Mouse (Mus musculus): ENCODE measurements around the gene Bahcc1. TPM values are rescaled to one million over a fixed set of nuclear protein-coding genes. Genes with fewer than 3 reads are reported as not detected.
A peak's percentile ranks its signal among the peaks of the same experiment; 100 is the strongest.

Gene Bahcc1
- polyA plus RNA-seq, 1 experiment from 2014 or later, result 1.3 TPM

DNA sequence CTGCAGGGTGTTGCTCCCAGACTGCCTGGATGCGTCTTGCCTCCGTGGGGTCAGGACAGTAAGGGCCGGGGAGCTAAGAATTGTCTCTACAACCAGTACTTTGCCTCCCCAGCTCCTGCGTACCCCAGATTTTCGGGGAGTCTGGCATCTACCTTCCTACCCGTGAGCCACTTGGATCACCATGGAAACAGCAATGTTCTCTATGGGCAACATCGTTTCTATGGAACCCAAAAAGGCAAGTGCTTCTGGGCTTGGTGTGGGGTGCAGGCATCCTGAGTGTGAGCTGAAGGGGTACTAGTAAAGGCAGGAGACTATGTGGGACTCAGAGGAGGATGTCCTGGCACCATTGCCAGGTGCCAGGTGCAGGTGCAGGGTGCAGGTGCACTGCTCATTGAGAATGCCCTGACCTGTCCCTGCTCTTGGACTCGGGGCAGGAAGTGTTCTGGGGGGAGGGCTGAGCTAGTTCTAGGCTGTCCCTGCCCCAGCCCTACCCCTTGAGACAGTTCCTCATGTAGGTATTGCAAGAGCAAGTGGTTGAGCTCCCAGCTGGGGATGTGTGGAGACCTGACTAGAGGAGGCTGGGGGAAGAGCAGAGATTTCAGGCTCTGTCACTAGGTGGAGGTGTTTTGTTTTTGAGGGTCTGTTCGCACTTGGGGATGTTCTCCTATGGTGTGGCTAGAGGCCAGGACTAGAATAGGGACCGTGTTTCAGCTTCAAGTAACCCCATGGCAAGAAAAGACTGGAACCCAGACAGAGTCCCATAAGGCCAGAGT is 35.6 kb downstream of the Bahcc1 start:
- no peak overlapping the region for H3K4me2 ChIP-seq
- H3K27ac ChIP-seq, result no peak overlapping the region
- H3K4me1 ChIP-seq (replicated peaks), result peaks cover 32% of the 10 kb centered on the region
- DNase-seq (no peak), ATAC-seq (ENCODE audit: low read depth) (no peak)
- peaks cover 22% of the 10 kb centered on the region for H3K36me3 ChIP-seq
- H3K27me3 ChIP-seq, result no peaks in the 10 kb centered on the region
- no peak overlapping the region for H3K4me3 ChIP-seq (replicated peaks)
- H3K9me3 ChIP-seq (replicated peaks), result no peaks in the 10 kb centered on the region
- H3K9ac ChIP-seq, result no peak overlapping the region
- WGBS (ENCODE audit: insufficient replicate concordance), result 71% methylated on average over 10 of the region's 10 CpGs

- Histone ChIP-seq H3K9me3 (replicated peaks) (no peaks in the 10 kb centered on the region), H3K27me3 (no peaks in the 10 kb centered on the region), H3K9ac (peak overlapping the region; percentile 17; the same call in 1 of the 2 replicates), H3K4me3 (replicated peaks) (no peak overlapping the region), H3K4me2 (no peak overlapping the region), H3K36me3 (peaks cover 28% of the 10 kb centered on the region), H3K27ac (peak overlapping the region; percentile 36; the same call in 1 of the 2 replicates), H3K4me1 (replicated peaks) (peaks cover 33% of the 10 kb centered on the region)
- WGBS (ENCODE audit: insufficient replicate concordance), result 70% methylated on average over 3 of the region's 3 CpGs
- DNase-seq (no peak), ATAC-seq (ENCODE audit: low read depth) (no peak)
These were observed 36.3 kb downstream of the Bahcc1 start for GRCm38 (mm10) chr11:120269007-120269406.

DNA sequence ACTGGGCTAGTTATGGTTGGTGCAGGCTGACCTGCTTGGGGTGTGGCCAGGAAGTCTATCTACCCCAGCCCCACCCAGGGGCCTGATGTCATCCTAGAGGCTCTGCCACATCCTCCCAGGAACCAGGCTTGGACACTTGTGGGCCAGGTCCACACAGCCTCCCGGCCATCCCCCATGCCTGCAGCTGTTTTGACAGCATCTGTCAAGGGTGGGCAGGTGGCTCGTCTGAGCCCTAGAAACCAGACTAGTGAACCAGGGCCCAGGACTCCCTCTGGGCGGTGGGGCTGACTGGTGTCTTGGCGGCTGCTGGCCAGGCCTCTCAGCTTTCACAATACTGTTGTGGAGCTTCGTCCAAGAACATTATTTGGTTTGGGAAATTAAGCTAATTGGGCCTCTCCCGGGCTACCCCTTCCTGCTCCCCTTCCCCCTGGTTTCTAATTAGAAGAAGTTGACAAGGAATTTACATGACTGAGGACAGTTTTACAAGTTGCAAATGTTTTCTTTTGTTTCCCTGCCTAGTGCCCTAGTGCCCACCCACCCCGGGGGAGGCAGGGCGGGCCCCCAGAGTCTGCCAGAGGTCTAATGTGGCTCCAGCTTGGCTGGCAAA is 36.9 kb downstream of the Bahcc1 start:
- WGBS (ENCODE audit: insufficient replicate concordance), result 56% methylated on average over 8 of the region's 8 CpGs
- ATAC-seq (ENCODE audit: low read depth), result peak; percentile 69
- peak; percentile 32 for DNase-seq
- Histone ChIP-seq H3K9ac (peak overlapping the region; percentile 17; the same call in 1 of the 2 replicates), H3K4me1 (replicated peaks) (peaks cover 32% of the 10 kb centered on the region), H3K9me3 (replicated peaks) (no peaks in the 10 kb centered on the region), H3K27me3 (no peaks in the 10 kb centered on the region), H3K4me2 (no peak overlapping the region), H3K27ac (peak overlapping the region; percentile 36; the same call in 1 of the 2 replicates), H3K36me3 (peaks cover 34% of the 10 kb centered on the region), H3K4me3 (replicated peaks) (no peak overlapping the region)

DNA sequence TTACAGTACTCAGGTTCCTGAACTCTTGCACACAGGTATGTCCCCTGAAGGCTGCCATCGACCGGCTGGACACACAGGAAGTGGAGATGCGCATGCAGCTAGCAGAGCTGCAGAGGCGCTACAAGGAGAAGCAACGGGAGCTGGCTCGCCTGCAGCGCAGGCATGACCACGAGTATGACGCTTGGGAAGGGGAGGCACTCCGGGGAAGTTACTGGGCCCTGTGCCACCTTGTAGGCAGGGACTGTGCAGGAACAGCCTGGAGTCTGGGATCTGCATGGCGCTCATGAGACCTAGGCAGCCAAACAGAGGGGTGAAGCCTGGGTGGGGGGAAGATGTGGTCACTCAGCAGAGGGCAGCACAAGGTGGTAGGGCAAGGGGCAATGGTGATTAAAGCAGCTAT is 46.6 kb downstream of the Bahcc1 start:
- Histone ChIP-seq H3K9ac (no peak overlapping the region), H3K27ac (no peak overlapping the region), H3K4me2 (no peak overlapping the region), H3K9me3 (replicated peaks) (no peaks in the 10 kb centered on the region), H3K4me1 (replicated peaks) (peaks cover 35% of the 10 kb centered on the region), H3K36me3 (peaks cover 31% of the 10 kb centered on the region), H3K27me3 (no peaks in the 10 kb centered on the region), H3K4me3 (replicated peaks) (no peak overlapping the region)
- 73% methylated on average over 11 of the region's 11 CpGs for WGBS (ENCODE audit: insufficient replicate concordance)
- ATAC-seq (ENCODE audit: low read depth) (no peak), DNase-seq (no peak)

DNA sequence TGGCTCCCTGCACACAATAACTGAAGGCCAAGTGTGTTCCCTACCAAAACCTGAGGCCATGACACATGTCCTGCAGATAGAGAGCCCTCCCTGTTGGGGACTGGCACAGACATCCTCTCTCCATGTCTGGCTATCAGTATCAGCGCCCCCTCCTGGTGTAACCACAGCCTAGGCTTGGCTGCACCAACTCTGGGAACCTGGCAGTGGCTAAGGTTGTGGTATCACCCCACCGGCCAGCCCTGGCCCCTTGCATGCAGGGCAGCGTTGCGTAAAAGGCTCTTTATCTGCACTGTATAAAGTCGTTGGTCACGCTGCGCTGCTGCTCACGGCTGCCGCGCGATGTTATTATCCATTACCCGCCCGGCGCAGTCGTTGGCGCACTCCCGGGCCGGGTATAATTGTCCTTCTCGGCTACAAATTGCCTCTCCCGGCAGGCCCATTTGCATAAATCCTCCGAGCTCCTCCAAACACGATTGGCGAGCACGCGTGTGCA is 47.6 kb downstream of the Bahcc1 start:
- Histone ChIP-seq H3K4me1 (replicated peaks) (peaks cover 35% of the 10 kb centered on the region), H3K27me3 (no peaks in the 10 kb centered on the region), H3K4me2 (no peak overlapping the region), H3K9ac (no peak overlapping the region), H3K36me3 (peaks cover 33% of the 10 kb centered on the region), H3K9me3 (replicated peaks) (no peaks in the 10 kb centered on the region), H3K4me3 (replicated peaks) (no peak overlapping the region), H3K27ac (no peak overlapping the region)
- peak; percentile 25 for DNase-seq
- WGBS (ENCODE audit: insufficient replicate concordance), result 72% methylated on average over 25 of the region's 25 CpGs
- no peak for ATAC-seq (ENCODE audit: low read depth)

DNA sequence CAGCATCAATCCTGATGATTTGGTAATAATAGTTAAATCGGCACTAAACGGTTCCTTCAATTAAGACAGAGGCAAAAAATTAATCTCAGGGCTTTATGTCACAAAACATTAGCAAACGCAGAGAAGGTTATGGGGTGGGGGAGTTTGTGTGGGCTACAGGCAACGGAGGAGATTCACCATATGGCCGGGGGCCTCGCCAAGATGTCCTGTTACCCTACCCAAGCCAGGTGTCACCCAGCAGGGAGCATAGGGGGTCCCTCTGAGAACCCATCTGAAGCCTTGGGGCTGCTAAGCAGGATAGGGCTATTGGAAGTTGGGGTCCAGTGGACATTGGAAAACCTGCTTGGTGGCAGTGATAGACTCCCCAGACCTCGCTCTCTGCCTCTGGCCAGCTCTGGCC is 48.0 kb downstream of the Bahcc1 start:
- Histone ChIP-seq H3K4me2 (no peak overlapping the region), H3K4me3 (replicated peaks) (no peak overlapping the region), H3K27me3 (no peaks in the 10 kb centered on the region), H3K36me3 (peaks cover 35% of the 10 kb centered on the region), H3K27ac (0 out of 2 replicates have a peak overlapping the region, but pooled peaks have one; percentile 35), H3K9ac (no peak overlapping the region), H3K4me1 (replicated peaks) (peaks cover 35% of the 10 kb centered on the region), H3K9me3 (replicated peaks) (no peaks in the 10 kb centered on the region)
- no peak for DNase-seq
- WGBS (ENCODE audit: insufficient replicate concordance), result 77% methylated on average over 7 of the region's 7 CpGs
- ATAC-seq (ENCODE audit: low read depth), result no peak

- Histone ChIP-seq H3K9ac (no peak overlapping the region), H3K36me3 (peaks cover 36% of the 10 kb centered on the region), H3K4me1 (replicated peaks) (peaks cover 35% of the 10 kb centered on the region), H3K4me2 (no peak overlapping the region), H3K9me3 (replicated peaks) (no peaks in the 10 kb centered on the region), H3K4me3 (replicated peaks) (no peak overlapping the region), H3K27ac (peak overlapping the region; percentile 35; the same call in 1 of the 2 replicates), H3K27me3 (no peaks in the 10 kb centered on the region)
- peak; percentile 35; the same call in 1 of the 2 replicates for ATAC-seq (ENCODE audit: low read depth)
- WGBS (ENCODE audit: insufficient replicate concordance), result 73% methylated on average over 3 of the region's 3 CpGs
- DNase-seq, result no peak
These were observed 48.5 kb downstream of the Bahcc1 start for GRCm38 (mm10) chr11:120281197-120281596.

- ATAC-seq (ENCODE audit: low read depth), result no peak
- Histone ChIP-seq H3K27ac (0 out of 2 replicates have a peak overlapping the region, but pooled peaks have one; percentile 20), H3K4me3 (replicated peaks) (no peak overlapping the region), H3K36me3 (peaks cover 44% of the 10 kb centered on the region), H3K9me3 (replicated peaks) (no peaks in the 10 kb centered on the region), H3K27me3 (no peaks in the 10 kb centered on the region), H3K4me2 (no peak overlapping the region), H3K9ac (no peak overlapping the region), H3K4me1 (replicated peaks) (peaks cover 44% of the 10 kb centered on the region)
- 75% methylated on average over 5 of the region's 5 CpGs for WGBS (ENCODE audit: insufficient replicate concordance)
- DNase-seq, result no peak
These were observed 50.8 kb downstream of the Bahcc1 start for GRCm38 (mm10) chr11:120283542-120283941.

GRCm38 (mm10) chr11:120289644-120290043 is 56.9 kb downstream of the Bahcc1 start:
- DNase-seq, result no peak
- no peak for ATAC-seq (ENCODE audit: low read depth)
- Histone ChIP-seq H3K36me3 (peaks cover 52% of the 10 kb centered on the region), H3K4me1 (replicated peaks) (peaks cover 25% of the 10 kb centered on the region), H3K4me3 (replicated peaks) (no peak overlapping the region), H3K27me3 (no peaks in the 10 kb centered on the region), H3K9ac (no peak overlapping the region), H3K9me3 (replicated peaks) (no peaks in the 10 kb centered on the region), H3K27ac (no peak overlapping the region), H3K4me2 (no peak overlapping the region)
- WGBS (ENCODE audit: insufficient replicate concordance), result 84% methylated on average over 17 of the region's 17 CpGs

DNA sequence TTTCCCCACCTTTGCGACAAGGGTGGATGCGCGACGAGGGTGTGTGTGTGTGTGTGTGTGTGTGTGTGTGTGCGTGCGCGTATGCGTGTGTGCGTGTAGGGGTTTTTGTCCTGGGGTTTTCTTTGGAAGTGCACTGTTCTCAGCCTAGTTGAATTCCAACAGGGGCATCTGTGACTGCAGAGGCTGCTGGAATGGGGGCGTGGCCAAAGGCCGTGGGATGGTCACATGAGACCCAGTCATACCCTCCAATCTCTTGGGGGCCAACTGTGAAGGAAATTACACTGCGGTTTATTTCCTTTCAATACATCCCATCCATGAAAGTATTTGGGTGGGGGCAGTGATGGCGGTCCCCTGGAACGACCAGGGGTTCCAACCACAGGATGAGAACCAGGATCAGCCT is 57.5 kb downstream of the Bahcc1 start:
- Histone ChIP-seq H3K27ac (no peak overlapping the region), H3K9me3 (replicated peaks) (no peaks in the 10 kb centered on the region), H3K4me2 (no peak overlapping the region), H3K4me1 (replicated peaks) (peaks cover 28% of the 10 kb centered on the region), H3K9ac (no peak overlapping the region), H3K27me3 (no peaks in the 10 kb centered on the region), H3K4me3 (replicated peaks) (no peak overlapping the region), H3K36me3 (peaks cover 46% of the 10 kb centered on the region)
- ATAC-seq (ENCODE audit: low read depth), result no peak
- 85% methylated on average over 14 of the region's 14 CpGs for WGBS (ENCODE audit: insufficient replicate concordance)
- DNase-seq, result no peak

GRCm38 (mm10) chr11:120293714-120294113 is 61.0 kb downstream of the Bahcc1 start:
- DNase-seq (no peak), ATAC-seq (ENCODE audit: low read depth) (no peak)
- no peak overlapping the region for H3K4me3 ChIP-seq (replicated peaks)
- no peak overlapping the region for H3K4me2 ChIP-seq
- WGBS (ENCODE audit: insufficient replicate concordance), result 47% methylated on average over 1 of the region's 1 CpGs
- H3K4me1 ChIP-seq (replicated peaks), result peaks cover 34% of the 10 kb centered on the region
- H3K36me3 ChIP-seq, result peaks cover 16% of the 10 kb centered on the region
- no peaks in the 10 kb centered on the region for H3K9me3 ChIP-seq (replicated peaks)
- H3K9ac ChIP-seq, result no peak overlapping the region
- no peaks in the 10 kb centered on the region for H3K27me3 ChIP-seq
- H3K27ac ChIP-seq, result no peak overlapping the region; the same call in 1 of the 2 replicates

All from liver, embryonic 13.5 days (tissue).